In the genomic region with DNA sequence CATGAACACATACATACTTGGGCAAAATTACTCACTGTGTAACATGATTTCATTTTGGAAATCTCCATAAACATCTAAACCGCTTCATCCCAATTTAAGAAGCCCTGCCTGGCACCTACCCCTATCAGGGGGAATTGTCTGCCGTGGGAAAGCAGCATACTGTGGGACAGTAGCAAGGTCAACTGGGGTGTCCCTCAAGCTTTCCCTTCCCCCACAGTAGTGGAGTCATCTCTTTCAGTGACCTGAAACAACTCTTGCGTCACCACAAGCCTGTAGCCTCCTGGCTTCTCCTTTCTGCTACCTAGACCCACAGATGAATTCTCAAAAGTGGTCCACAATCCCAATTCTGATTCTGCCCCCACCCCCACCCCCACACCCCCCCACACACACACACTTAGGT, we compare ENCODE assay signal across 27 mouse cellular contexts.
DNase-seq lines count a peak whose midpoint lies in the region; ATAC-seq and TF ChIP-seq lines count a peak whose summit lies in the region.
"Had no signal": no experiment of that assay in that cellular context is flagged by ENCODE, and none has a peak within 500 bp of the region (broad histone marks: within the 10 kb centered on the region; RNA-seq: fewer than 3 reads in every experiment).

No protein-coding gene starts in this region.

- H3K4me3 ChIP-seq in kidney, postnatal 0 days (replicated peaks; ENCODE audit: low read depth, low read length) = no peak overlapping the region
- H3K4me3 ChIP-seq in MEL (ENCODE audit: control insufficient read depth in 1 of 2, insufficient read depth in 1 of 2, low read depth in 2 of 2, low read length in 2 of 2) = peak overlapping the region in 1 of 2 experiments; percentile 12; a peak in 2 of 4 replicates
- H3K4me3 ChIP-seq in lung, adult 2 months (replicated peaks; ENCODE audit: extremely low read depth, low read depth, low read length) = no peak overlapping the region
- H3K4me3 ChIP-seq: embryonic facial prominence, embryonic 10.5 days; embryonic facial prominence, embryonic 13.5 days; erythroblast, embryonic 14.5 days; forebrain, embryonic 12.5 days; forebrain, embryonic 15.5 days; hindbrain, embryonic 10.5 days had no signal

- TF ChIP-seq RAD21 in MEL (IDR thresholded peaks at IDR 0.05; ENCODE audit: low read depth, low read length) = no peak

- no peaks in the 10 kb centered on the region for H3K27me3 ChIP-seq in kidney, postnatal 0 days (ENCODE audit: insufficient read depth, low read length)
- no peaks in the 10 kb centered on the region for H3K27me3 ChIP-seq in MEL (ENCODE audit: control insufficient read depth in 1 of 2, insufficient read depth in 2 of 2, low read length in 2 of 2)
- H3K27me3 ChIP-seq: embryonic facial prominence, embryonic 13.5 days; forebrain, embryonic 12.5 days; forebrain, embryonic 15.5 days had no signal

- H3K4me1 ChIP-seq in kidney, postnatal 0 days (replicated peaks; ENCODE audit: insufficient read depth, low read length) = no peaks in the 10 kb centered on the region
- H3K4me1 ChIP-seq in MEL (ENCODE audit: control insufficient read depth in 1 of 2, insufficient read depth in 2 of 2, low read length in 2 of 2) = peaks cover 21 to 27% of the 10 kb centered on the region in 2 experiments
- H3K4me1 ChIP-seq in lung, adult 2 months (ENCODE audit: control insufficient read depth, insufficient read depth, low read length) = peaks cover 2% of the 10 kb centered on the region
- H3K4me1 ChIP-seq: embryonic facial prominence, embryonic 10.5 days; embryonic facial prominence, embryonic 13.5 days; forebrain, embryonic 12.5 days; forebrain, embryonic 15.5 days; hindbrain, embryonic 10.5 days had no signal

- no peak for TF ChIP-seq EP300 in MEL (IDR thresholded peaks at IDR 0.05; ENCODE audit: low read depth in 1 of 2, low read length in 2 of 2)

- peak overlapping the region; percentile 19; the same call in 1 of the 2 replicates for H3K27ac ChIP-seq in kidney, postnatal 0 days
- peak overlapping the region; percentile 96 for H3K27ac ChIP-seq in MEL (ENCODE audit: control insufficient read depth, low read depth, low read length)
- H3K27ac ChIP-seq: embryonic facial prominence, embryonic 10.5 days; embryonic facial prominence, embryonic 13.5 days; forebrain, embryonic 12.5 days; forebrain, embryonic 15.5 days; hindbrain, embryonic 10.5 days; hindbrain, embryonic 14.5 days; hindbrain, postnatal 0 days had no signal

- peak; percentile 42 for DNase-seq in adrenal gland, postnatal 14 days
- no peak for DNase-seq in adrenal gland, adult 18-20 months (ENCODE audit: low spot score in 2 of 2)
- no peak for DNase-seq in kidney, postnatal 0 days (ENCODE audit: low spot score)
- no peak for DNase-seq in kidney, adult 11 months
- peak; percentile 52 for DNase-seq in MEL (ENCODE audit: low read depth, low spot score)
- DNase-seq in testis, postnatal 10 days (ENCODE audit: low spot score) = no peak
- DNase-seq in lung, adult 2 months = no peak
- DNase-seq: cerebellum, adult 11-12 months; cerebellum, adult 8-10 months; cerebellum, postnatal 10 days; cerebellum, postnatal 36 days; embryo, embryonic 11 days; gastrocnemius, postnatal 25 days; heart, postnatal 10 days; heart, postnatal 36 days had no signal

- no peak for ATAC-seq in kidney, postnatal 0 days (replicated peaks; ENCODE audit: low FRiP score, low read depth)
- ATAC-seq in megakaryocyte progenitor cell, adult 5-6 weeks (replicated peaks; ENCODE audit: poor library complexity) = peak; percentile 49
- ATAC-seq: forebrain, embryonic 15.5 days; hindbrain, postnatal 0 days; inflammation-experienced regulatory T-cells, adult 6 months had no signal

- peaks cover 1% of the 10 kb centered on the region; the same call in 1 of the 2 replicates for H3K79me2 ChIP-seq in MEL (ENCODE audit: control insufficient read depth, insufficient read depth, low read length, poor library complexity)

- 0 out of 4 replicates have a peak, but pooled peaks of 1 of the 2 experiments have one; percentile 11 for TF ChIP-seq POLR2A in MEL (IDR thresholded peaks at IDR 0.05; ENCODE audit: control insufficient read depth in 1 of 2, insufficient read depth in 1 of 2, low read depth in 1 of 2, low read length in 2 of 2, poor library complexity in 1 of 2)
- no peak for TF ChIP-seq POLR2A in lung, adult 2 months (IDR thresholded peaks at IDR 0.05; ENCODE audit: borderline replicate concordance, extremely low read depth, low read depth, low read length)

- no peaks in the 10 kb centered on the region for H3K9me3 ChIP-seq in kidney, postnatal 0 days (replicated peaks; ENCODE audit: low read length)
- no peaks in the 10 kb centered on the region for H3K9me3 ChIP-seq in MEL (replicated peaks; ENCODE audit: insufficient read depth, low read length)
- H3K9me3 ChIP-seq: embryonic facial prominence, embryonic 10.5 days; embryonic facial prominence, embryonic 13.5 days; forebrain, embryonic 12.5 days; forebrain, embryonic 15.5 days; G1E; hindbrain, embryonic 10.5 days had no signal

- no peaks in the 10 kb centered on the region for H3K36me3 ChIP-seq in kidney, postnatal 0 days (ENCODE audit: insufficient read depth, low read length)
- peaks cover 0 to 55% of the 10 kb centered on the region in 2 experiments; a peak in 2 of 4 replicates for H3K36me3 ChIP-seq in MEL (ENCODE audit: control insufficient read depth in 1 of 2, insufficient read depth in 2 of 2, low read length in 2 of 2)
- H3K36me3 ChIP-seq: embryonic facial prominence, embryonic 10.5 days; embryonic facial prominence, embryonic 13.5 days; forebrain, embryonic 12.5 days; forebrain, embryonic 15.5 days; G1E; hindbrain, embryonic 10.5 days had no signal

- H3K4me2 ChIP-seq in kidney, postnatal 0 days (ENCODE audit: low read length) = no peak overlapping the region
- H3K4me2 ChIP-seq: embryonic facial prominence, embryonic 13.5 days; forebrain, embryonic 12.5 days; forebrain, embryonic 15.5 days; heart, embryonic 11.5 days; hindbrain, embryonic 14.5 days had no signal

- WGBS in kidney, postnatal 0 days = 97% methylated on average over 3 of the region's 3 CpGs
- 92% methylated on average over 3 of the region's 3 CpGs for WGBS in lung, adult 2 months

- TF ChIP-seq CTCF in kidney, postnatal 0 days (IDR thresholded peaks at IDR 0.05; ENCODE audit: low read depth) = no peak
- no peak for TF ChIP-seq CTCF in MEL (IDR thresholded peaks at IDR 0.05 in 2 of 3, conservative IDR thresholded peaks at IDR 0.05 in 1 of 3; ENCODE audit: control insufficient read depth in 1 of 3, insufficient read depth in 1 of 3, low read depth in 2 of 3, low read length in 3 of 3, poor library complexity in 1 of 3, severe bottlenecking in 1 of 3)
- no peak for TF ChIP-seq CTCF in lung, adult 2 months (IDR thresholded peaks at IDR 0.05; ENCODE audit: insufficient read depth, low read length)

- H3K9ac ChIP-seq in kidney, postnatal 0 days (ENCODE audit: low read depth, low read length) = no peak overlapping the region
- peak overlapping the region; percentile 59 for H3K9ac ChIP-seq in MEL (ENCODE audit: control insufficient read depth, low read depth, low read length, poor library complexity, severe bottlenecking)
- H3K9ac ChIP-seq: embryonic facial prominence, embryonic 13.5 days; forebrain, embryonic 12.5 days; forebrain, embryonic 15.5 days; hindbrain, embryonic 14.5 days had no signal

TF ChIP-seq in MEL, 35 proteins besides CTCF, POLR2A, EP300 and RAD21:
- TF ChIP-seq MEF2A (IDR thresholded peaks at IDR 0.05; ENCODE audit: extremely low read depth, insufficient replicate concordance, low read depth, low read length, poor library complexity, severe bottlenecking) (no peak), ETS1 (IDR thresholded peaks at IDR 0.05; ENCODE audit: low read depth, low read length) (0 out of 2 replicates have a peak, but pooled peaks have one; percentile 12)

Comparison
In these comparisons a context has a peak if more than half of its experiments do, and no peak if none do; other contexts are left out.
1. DNase-seq: peak in adrenal gland, postnatal 14 days (single experiment) and MEL (single experiment); none in adrenal gland, adult 18-20 months (0 of 2), kidney, postnatal 0 days (single experiment), kidney, adult 11 months (single experiment), testis, postnatal 10 days (single experiment) and lung, adult 2 months (single experiment).